Mouse (Mus musculus) CD4-positive helper T cell, adult 2 months (primary cell): ENCODE measurements around the gene Enox1.
A peak's percentile ranks its signal among the peaks of the same experiment; 100 is the strongest.
"Not testable (repeated sequence)": the region's sequence is repeated elsewhere in the genome, so short reads cannot be mapped to it uniquely, and the experiment has no call there.

Experiments
- DNase-seq: peaks from one replicate; pipeline ENCODE4 v3.0.0-alpha.2; 2012; ENCODE audit warnings: low read depth, missing footprints, low spot score

Gene Enox1

GRCm38 (mm10) chr14:77509924-77510323 is 353.4 kb downstream of the Enox1 start:
- no peak for DNase-seq

GRCm38 (mm10) chr14:77511137-77511870 is 354.7 kb downstream of the Enox1 start:
- no peak for DNase-seq

DNA sequence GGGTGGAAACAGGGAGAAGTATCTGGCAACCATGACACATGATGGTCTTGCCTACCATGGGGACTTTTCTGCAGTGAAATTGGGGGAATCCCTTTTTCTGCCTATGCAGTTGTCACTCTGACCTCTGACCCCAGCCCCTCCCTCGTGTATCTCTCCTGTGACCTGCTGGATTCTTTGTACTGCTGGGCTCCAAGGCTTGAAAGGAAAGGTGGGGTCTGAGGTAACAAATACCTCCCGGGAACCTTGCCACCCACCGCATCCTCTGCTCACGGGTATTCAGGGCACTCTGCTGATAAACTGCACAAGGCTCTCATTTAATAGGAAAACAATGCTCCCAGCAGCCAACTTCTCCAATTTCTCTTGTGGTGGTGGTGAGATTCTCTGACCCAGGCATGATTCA is 361.5 kb downstream of the Enox1 start:
- no peak for DNase-seq

- peak; percentile 15 for DNase-seq
Observed at GRCm38 (mm10) chr14:77518941-77519695, 362.6 kb downstream of the Enox1 start.

DNA sequence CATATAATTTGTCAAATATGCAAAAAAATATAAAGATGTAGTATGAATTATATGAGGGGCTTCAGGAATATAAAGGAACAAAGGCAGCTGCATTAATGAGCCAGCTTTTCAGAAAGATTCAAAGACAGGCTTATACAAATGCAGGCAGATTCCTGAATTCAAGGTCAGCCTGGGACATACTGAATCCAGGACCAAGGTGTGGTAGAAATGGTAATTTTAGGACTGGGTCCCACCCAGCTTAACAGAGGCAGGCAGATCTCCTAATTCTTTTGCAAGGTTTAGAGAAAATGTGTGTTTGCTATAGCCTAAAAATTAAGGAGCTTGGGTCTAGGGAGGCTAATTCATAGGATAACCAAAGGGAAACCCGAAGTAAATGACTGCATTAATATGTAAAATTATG is 363.1 kb downstream of the Enox1 start:
- no peak for DNase-seq

DNA sequence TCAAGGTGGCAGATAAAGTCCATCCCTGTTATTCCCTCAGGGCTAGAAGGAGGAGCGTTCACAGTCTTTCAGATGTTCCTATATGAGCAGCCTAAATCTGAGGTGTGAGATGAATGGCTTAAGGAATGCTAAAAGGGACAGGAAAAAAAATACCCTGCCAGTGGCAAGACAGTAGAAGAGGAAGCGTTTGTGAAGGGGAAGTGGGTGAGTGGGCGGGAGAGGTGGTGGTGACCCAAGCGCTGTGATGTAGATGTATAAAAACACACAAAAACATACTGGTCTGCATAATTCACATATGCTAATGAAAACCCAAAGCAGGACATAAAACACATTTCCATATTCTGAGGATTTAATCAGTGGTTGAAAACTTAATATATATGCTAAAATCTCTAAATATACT is 367.7 kb downstream of the Enox1 start:
- peak; percentile 7 for DNase-seq

DNA sequence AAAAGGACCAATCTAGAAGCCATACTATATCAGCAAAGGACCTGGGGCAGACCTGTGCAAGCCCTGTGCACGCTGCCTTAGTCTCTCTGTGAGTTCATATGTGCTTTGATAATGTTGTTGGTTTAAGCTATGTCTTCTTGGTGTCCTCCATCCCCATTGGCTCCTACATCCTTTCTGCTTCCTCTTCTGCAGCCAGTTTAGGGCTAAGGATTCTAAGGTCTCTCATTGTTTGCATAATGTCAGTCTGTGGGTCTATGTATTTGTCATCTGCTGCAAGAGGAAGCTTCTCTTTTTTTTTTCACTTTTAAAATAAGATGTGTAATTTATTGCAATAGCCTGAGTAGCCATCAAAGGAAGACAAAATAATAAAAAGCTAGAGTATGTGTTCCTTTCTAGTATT is 369.7 kb downstream of the Enox1 start:
- no peak for DNase-seq

DNA sequence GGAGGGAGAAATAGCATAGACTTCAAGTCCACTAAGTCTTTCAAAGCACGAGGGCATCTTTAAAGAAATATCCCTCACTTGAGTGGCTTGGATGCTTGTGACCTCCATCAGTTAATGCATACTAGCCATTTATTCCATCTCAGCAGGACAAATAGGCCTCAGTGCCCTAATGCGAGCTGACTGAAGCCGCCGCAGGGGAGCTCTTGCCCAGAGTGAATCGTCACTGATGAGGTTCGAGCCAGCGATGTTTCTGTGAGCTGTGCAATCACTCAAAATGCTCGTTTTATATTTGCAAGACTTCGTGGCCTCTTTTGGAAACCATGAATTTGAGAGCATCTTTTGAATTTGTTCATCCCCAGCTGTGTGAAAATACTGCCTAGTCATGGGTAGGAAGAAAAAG is 372.6 kb downstream of the Enox1 start:
- DNase-seq = no peak

DNA sequence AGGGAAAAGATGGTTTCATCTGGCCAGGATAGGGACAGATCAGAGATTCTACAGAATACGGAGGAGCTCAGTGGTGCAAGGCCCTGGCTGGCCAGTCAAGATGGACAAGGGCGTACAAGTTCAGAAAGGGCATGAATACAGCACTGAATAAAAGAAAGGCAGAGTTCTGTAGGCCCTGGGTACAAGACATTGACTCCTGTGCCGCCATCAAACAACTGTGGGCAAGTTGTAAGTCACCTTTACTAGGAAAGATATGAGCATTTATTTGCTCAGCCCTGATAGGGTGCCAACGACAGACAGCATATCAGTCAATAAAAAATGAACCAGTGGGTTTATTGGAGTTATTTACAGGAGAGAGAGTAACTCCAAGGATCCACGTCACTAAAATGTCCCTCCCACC is 373.1 kb downstream of the Enox1 start:
- DNase-seq = no peak

GRCm38 (mm10) chr14:77533638-77534037 is 377.1 kb downstream of the Enox1 start:
- DNase-seq = no peak

- no peak for DNase-seq
Observed at GRCm38 (mm10) chr14:77534120-77534519, 377.6 kb downstream of the Enox1 start.

GRCm38 (mm10) chr14:77536592-77536991 is 380.0 kb downstream of the Enox1 start:
- DNase-seq = no peak

DNA sequence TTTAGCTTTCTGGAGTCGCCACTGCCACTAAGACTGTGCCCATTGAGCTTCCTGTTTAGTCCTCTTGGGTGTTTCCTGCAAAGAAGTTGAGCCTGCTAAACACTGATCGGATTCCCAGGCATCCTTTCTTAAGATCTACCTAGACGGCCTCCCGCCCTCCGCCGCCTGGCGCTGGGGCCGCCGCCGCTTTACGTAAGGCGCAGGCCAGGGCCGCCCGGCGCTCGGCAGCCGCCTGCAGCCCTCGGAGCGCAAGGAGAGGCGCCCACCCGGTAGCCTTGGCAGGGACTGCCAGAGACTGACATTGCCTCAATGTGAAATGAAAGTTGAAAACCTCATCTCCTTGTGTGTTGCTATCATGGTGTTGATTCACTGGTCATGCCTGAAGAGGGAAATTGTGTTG is 383.0 kb downstream of the Enox1 start:
- not testable (repeated sequence) for DNase-seq

DNA sequence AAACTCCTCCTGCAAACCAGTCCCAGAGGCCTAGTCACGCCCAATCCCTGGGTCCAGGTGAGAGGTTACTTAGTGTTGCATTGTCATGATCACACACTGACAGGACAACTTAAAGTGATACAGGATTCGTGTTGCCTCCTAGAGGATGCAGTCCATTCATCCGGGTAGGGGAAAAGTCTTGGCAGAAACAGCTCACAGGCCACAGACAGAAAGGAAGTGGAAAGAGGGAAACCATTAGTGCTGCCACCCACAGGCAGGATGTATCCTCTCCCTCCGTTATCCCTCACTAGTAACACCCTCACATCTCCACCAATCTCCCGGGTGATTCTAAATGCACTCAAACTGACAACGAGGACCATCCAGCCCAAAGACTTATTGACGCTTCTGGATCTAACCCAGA is 385.4 kb downstream of the Enox1 start:
- DNase-seq = no peak

- DNase-seq = no peak
Observed at GRCm38 (mm10) chr14:77546531-77547274, 390.1 kb downstream of the Enox1 start.

GRCm38 (mm10) chr14:77547351-77547750 is 390.8 kb downstream of the Enox1 start:
- DNase-seq = no peak

GRCm38 (mm10) chr14:77548963-77549362 is 392.4 kb downstream of the Enox1 start:
- no peak for DNase-seq

DNA sequence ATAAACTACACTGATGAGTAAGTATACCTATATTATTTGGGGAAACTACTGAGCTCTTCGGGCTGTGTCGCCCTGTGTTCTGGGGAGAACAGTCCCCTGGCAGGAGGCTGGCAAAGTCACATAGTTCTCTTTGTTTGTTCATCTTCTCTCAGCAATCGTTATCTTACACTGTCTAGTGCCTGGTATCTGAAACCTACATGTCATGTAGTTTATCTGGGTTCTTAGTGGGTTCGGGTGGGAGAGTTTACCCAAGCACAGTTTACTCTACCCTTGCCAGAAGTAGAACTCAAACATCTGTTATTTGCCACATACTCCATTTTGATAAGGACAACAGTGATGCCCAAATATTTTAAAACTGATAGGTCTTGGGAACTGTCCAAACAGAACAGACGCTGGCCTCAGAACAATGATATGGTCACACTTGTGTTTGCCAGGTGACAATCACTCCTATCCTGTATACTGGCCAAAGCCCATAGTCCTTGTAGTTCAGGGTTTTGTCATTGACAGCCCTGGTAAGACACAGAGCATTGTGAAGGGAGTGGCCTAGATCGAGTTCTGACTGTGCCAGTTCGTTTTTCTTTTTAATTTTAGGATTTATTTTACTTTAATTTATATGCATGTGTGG is 401.0 kb downstream of the Enox1 start:
- no peak for DNase-seq

DNA sequence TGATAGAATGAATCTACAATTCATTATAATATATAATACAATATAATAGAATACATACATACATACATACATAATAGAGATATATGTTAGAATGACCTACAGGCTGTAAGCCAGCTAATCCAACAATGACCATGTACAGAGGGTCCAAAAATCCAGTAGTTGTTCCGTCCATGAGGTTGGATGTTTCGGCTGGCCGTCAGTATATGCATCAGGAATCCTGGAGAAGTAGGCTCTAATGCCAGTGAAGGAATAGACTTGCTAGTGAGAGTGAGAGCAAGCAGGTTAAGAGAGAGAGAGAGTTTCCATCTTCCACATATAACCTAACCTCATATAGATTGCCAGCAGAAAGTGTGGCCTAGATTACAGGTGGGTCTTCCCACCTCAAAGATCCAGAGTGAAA is 402.3 kb downstream of the Enox1 start:
- no peak for DNase-seq

- DNase-seq = no peak
Observed at GRCm38 (mm10) chr14:77559792-77560191, 403.2 kb downstream of the Enox1 start.

- no peak for DNase-seq
Observed at GRCm38 (mm10) chr14:77561808-77562583, 405.4 kb downstream of the Enox1 start.
